Mouse (Mus musculus): ENCODE results near the gene Clcn2.
A peak's percentile ranks its signal among the peaks of the same experiment; 100 is the strongest.

The Clcn2 gene

DNA sequence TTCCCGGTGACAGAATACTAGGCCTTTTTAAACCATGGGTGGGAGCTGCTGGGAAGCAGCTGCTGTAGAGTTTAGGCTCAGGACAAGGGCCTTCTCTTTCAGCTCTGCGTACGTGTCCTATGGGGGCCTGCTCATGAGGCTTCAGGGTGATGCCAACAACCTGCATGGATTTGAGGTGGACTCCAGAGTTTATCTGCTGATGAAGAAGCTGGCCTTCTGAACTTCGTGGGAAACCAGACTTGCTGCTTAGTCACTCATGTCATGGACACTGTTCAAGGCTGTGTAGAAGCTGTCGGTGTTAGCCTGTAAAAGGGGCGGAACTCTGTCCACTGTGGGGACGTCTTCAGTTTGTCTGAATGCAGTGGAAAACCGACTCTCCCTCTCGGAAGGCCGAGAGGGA, 4.3 kb upstream of the Clcn2 start:
- DNase-seq = no peak

DNA sequence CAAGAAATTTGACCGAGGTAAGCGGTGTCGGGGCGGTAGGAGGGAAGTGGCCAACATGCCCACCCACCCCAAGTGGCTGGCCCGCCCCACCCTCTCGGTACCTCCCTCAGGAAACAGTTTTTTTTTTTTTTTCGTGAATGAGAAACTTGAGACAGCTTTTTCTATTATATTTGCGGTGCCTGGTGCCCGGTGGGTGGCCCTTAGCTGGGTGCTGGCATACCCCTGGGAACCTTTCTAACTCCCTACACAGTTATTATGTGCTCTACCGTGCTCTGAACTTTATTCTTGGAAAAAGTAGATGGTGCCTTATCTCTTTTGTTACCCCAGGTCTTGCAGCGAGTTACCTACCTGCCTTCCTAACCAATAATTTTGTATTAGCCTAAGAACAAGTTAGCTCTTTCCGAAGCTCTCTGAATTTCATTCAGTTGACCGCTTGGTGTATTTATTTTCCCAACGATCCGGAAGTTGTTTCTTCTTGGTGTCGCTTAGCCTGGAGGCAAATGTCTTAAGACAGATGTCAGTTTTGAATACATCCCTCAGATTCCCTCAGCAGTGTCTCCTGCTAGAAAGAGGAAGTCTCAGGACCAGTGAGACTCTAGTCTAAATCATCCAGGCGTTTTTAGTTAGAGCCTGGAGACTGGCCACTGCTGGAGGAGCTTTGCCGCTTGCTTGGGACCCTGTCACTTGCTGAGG, 578 bp upstream of the Clcn2 start:
- no peak for DNase-seq

DNA sequence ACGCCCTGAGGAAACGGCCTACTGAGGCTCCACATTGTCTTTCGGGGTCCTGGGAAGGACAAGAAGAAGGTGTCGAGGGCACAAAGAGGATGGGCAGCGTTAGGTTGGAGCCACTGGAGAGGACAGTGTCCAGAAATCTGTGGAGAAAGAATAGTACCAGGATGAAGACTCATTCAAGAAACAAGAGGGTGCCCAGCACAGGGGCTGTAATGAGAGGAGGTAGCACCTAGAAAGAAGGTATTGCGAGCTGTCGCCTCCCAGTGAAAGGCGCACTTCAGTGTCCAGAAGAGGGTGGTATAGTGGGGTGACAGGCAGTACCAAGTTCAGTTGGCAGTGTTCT, 735 bp downstream of the Clcn2 start:
- DNase-seq = no peak

GRCm38 (mm10) chr16:20715976-20716840, 1.3 kb downstream of the Clcn2 start:
- DNase-seq = peak; percentile 78

DNA sequence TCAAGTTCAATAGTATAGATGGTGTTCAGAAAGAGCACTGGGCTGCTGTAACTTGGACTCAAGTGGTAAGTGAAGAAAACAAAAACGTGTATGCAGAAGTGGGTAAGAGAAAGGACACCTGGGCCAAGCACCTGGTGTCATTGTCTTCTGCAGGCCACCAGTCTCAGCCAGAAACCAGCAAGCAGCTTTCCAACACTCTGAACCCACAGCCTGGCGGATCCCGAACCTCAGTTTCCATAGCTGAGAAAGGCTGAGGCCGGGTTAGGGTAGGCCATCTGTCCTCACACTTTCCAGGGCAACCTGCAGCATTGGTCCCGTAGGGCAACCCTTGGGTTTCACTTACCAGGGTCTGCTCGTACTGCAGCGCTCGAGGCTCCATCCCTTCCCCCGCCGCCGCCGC, 2.0 kb downstream of the Clcn2 start:
- no peak for DNase-seq

- no peak for DNase-seq
Observed at GRCm38 (mm10) chr16:20715161-20715560, 2.4 kb downstream of the Clcn2 start.

- DNase-seq = no peak
Observed at GRCm38 (mm10) chr16:20714307-20715080, 3.1 kb downstream of the Clcn2 start.

GRCm38 (mm10) chr16:20712889-20713288, 4.7 kb downstream of the Clcn2 start:
- DNase-seq = no peak

- DNase-seq = no peak
Observed at GRCm38 (mm10) chr16:20712190-20712589, 5.4 kb downstream of the Clcn2 start.

DNA sequence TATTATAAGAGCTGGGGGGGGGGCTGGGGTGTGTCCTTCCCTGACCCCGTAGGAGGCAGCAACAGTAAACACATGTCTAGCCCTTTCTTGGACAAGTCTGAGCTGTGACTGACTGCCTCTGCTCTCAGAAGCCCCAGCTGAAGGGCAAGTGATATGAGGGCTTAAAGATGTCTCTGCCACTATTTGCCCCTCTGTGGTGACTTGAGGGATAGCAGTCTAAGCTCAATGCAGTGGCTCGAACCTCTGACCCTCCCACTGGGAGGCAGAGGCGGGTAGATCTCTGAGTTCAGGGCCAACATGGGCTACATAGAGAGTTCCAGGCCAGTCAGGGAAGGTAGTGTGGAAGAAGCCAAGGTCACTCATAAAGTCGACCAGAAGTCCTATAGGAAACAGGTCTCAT, 6.7 kb downstream of the Clcn2 start:
- DNase-seq = no peak

DNA sequence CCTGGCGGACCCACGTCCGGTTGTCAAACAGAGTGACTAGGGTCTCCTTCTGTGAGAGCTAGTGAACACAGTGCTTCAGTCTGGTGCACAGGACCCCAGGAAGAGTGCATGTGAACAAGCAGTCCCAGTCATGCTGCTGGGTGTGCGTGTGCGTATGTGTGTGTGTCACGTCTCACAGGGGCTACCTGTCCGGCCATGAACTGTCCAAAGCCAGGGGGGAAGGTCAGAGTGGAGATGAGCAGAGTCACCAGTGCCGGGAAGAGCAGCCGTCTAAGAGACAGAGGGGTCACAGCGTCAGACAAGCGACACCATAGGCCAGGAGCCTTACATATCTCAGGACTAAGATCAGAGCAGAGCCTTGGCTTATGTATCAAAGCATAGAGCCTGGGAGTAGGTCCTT, 7.2 kb downstream of the Clcn2 start:
- DNase-seq = no peak

DNA sequence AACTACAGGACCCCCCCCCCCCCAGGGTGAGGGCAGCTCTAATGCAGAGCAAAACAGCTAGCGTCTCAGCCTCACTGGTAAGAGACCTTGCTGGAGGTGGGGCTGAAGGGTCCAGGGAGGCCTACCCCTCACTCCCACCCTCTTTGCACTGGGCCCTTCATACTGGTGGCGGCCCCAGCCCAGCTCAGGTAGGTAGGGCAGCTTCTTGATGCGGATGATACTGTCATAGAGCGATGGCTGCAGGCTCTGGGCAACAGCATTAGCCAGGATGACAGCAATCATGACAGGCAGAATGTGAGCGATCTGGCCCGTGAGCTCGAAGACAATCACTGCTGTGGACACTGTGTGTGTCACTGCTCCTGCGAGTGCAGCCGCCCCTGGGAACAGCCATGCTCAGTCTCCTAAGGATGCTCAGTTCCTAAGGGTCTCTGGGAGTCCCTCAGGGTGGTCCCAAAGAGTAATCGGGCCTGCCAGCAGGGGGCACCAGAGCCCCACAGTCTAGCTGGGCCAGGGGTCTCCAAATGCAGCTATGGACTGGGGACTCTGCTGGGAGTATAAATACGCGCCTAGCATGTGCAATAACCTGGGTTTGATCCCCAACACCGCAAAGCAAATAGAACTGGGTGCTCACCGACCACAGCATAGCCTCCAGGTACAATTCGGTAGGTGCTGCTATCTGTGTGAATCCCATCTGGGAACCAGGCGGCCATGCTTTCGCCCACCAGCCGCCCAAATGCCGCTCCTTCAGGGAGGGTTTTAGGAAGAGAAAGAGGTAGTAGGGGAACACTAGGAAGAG, 8.4 kb downstream of the Clcn2 start:
- no peak for DNase-seq

GRCm38 (mm10) chr16:20708220-20708938, 9.2 kb downstream of the Clcn2 start:
- no peak for DNase-seq

GRCm38 (mm10) chr16:20706407-20707055, 11.0 kb downstream of the Clcn2 start:
- DNase-seq = no peak

- DNase-seq = no peak
Observed at GRCm38 (mm10) chr16:20705786-20706185, 11.8 kb downstream of the Clcn2 start.

DNA sequence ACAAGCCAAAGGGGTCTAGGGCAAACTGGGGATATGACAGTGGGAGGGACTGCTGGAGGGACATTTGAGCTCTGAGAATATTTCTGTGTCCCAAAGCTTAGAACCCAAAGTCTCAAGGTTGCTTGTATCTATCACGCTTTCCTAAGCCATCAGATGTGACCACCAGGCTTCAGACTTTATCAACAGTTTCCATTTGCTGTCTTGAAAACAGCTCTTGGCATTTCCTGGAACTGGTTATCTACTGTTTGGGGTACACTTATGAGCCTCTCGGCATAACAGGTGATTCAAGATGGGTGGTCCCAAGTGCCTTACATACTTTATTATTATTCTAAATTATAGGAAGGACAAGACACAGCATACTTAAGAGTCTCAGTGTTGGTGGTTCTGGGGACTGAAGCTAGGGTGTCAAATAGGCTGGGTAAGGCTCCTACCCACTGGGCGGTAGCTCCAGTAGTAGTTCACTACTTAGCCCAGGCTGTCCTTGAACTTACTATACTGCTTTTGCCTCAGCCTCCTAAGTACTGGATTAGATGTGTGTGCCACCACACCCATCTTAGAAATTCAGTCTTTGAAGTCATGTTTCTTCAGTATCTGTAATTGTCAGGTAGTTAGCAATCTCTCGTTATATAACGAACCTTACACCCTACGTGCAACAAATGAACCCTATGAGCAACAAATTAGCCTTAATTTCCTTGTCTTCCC, 13.7 kb downstream of the Clcn2 start:
- DNase-seq = no peak

- no peak for DNase-seq
Observed at GRCm38 (mm10) chr16:20703071-20703470, 14.5 kb downstream of the Clcn2 start.

DNA sequence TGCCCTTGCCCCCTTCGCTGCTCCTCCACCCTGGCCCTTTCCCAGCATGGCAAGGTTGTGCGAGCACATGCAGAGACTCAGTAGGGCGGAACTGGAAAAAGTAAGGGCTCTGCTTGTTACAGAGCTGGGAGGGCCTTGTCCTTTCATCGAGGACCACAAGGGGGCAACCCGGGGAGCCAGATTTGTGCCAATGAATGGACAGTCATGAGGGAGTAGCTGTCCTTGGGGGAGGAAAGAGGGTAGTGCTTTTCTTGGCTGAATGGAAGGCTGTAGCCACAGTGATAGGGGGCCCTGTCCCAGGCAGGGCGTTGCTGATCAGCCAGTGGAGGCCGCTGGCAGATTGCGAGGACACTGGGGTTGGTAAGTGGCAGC, 15.0 kb downstream of the Clcn2 start:
- peak; percentile 73 for DNase-seq

GRCm38 (mm10) chr16:20701729-20702521, 15.6 kb downstream of the Clcn2 start:
- DNase-seq = no peak

DNA sequence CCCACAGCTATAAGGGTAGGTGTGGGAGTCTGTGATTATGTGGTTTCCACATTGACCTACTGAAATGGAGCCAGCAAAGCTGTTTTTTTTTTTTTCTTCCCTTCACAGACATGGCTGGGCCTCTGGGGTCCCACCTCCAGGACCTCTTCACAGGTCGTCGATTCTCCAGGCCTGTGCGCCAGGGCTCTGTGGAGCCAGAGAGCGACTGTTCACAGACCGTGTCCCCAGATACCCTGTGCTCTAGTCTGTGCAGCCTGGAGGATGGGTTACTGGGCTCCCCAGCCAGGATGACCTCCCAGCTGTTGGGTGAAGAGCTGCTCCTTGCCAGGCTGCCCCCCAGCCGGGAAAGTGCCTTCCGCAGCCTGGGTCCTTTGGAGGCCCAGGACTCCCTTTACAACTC, 16.2 kb downstream of the Clcn2 start:
- DNase-seq = no peak

Measured in right cerebral cortex, postnatal 14 days (tissue).